Mouse (Mus musculus) bone marrow, adult 2 months (tissue): Measurements from ENCODE around the gene Kcnj4. TPM values are rescaled to one million over a fixed set of nuclear protein-coding genes. Genes with fewer than 3 reads are reported as not detected.

Source experiments
- H3K27ac ChIP-seq: fragments of 200-500 bp; 2 replicates; pipeline ENCODE4 v1.5.1; 2012; ENCODE audit warnings: low read depth, mild to moderate bottlenecking, control low read depth, inconsistent platforms, low read length; ENCODE audit not compliant: control insufficient read depth, poor library complexity, insufficient read depth
- H3K4me1 ChIP-seq: fragments of 200-500 bp; 2 replicates; pipeline ENCODE4 v1.6.1; 2011; ENCODE audit warnings: low read length; ENCODE audit not compliant: control insufficient read depth, insufficient read depth
- H3K4me3 ChIP-seq: fragments of 200-500 bp; replicated peaks from 2 replicates; pipeline ENCODE3; 2011; ENCODE audit warnings: mild to moderate bottlenecking, low read depth, low read length, control low read depth; ENCODE audit not compliant: control insufficient read depth
- CTCF ChIP-seq: fragments of 200-500 bp; IDR thresholded peaks from 2 replicates; pipeline ENCODE4 v1.5.1; 2011; ENCODE audit warnings: low read length, control low read depth; ENCODE audit not compliant: control insufficient read depth, insufficient read depth
- POLR2A ChIP-seq: fragments of 200-500 bp; IDR thresholded peaks from 2 replicates; pipeline ENCODE4 v1.6.1; 2011; ENCODE audit warnings: low read depth, mild to moderate bottlenecking, control low read depth, low read length, borderline replicate concordance; ENCODE audit not compliant: control insufficient read depth
- WGBS: fragments of 180-500 bp; shearing (Covaris S2); methylation state at CpG from one replicate; pipeline ENCODE4 v1.1.7; 2018; 5-methylcytosine and 5-hydroxymethylcytosine counted together
- polyA plus RNA-seq: library from polyadenylated mRNA; stranded (reverse); fragments of >200 nt; gene quantifications from 2 replicates; pipeline ENCODE4 v1.2.4, GENCODE M21; 2011; ENCODE audit warnings: low replicate concordance; ENCODE audit not compliant: missing spikeins, insufficient read depth, insufficient read length

Gene Kcnj4
- polyA plus RNA-seq, 1 experiment = 2.1 TPM

- no peak; the same call in 1 of the 2 replicates for TF ChIP-seq POLR2A
- no peak for TF ChIP-seq CTCF
- no peak within 1 kb of the TSS for H3K27ac ChIP-seq
- H3K4me3 ChIP-seq = peak within 1 kb of the TSS; percentile 23
- no peaks in the 10 kb centered on the region; the same call in 1 of the 2 replicates for H3K4me1 ChIP-seq
- WGBS = 2% methylated on average over 24 of the region's 24 CpGs
These were observed 49.8 kb downstream of the Kcnj4 start, which contains the start of gene Csnk1e for GRCm38 (mm10) chr15:79455106-79455810. Gene Csnk1e, minus strand, starts transcription at chr15:79455566.

GRCm38 (mm10) chr15:79453831-79454230, 51.2 kb downstream of the Kcnj4 start:
- Histone ChIP-seq H3K27ac (no peak overlapping the region), H3K4me3 (no peak overlapping the region), H3K4me1 (no peaks in the 10 kb centered on the region; the same call in 1 of the 2 replicates)
- 79% methylated on average over 4 of the region's 4 CpGs for WGBS
- TF ChIP-seq POLR2A = no peak
- TF ChIP-seq CTCF = no peak

GRCm38 (mm10) chr15:79448041-79448440, 57.0 kb downstream of the Kcnj4 start:
- WGBS = 85% methylated on average over 3 of the region's 3 CpGs
- TF ChIP-seq POLR2A (no peak), CTCF (no peak)
- no peak overlapping the region for H3K4me3 ChIP-seq
- H3K4me1 ChIP-seq = no peaks in the 10 kb centered on the region; the same call in 1 of the 2 replicates
- no peak overlapping the region for H3K27ac ChIP-seq

GRCm38 (mm10) chr15:79445786-79446654, 59.0 kb downstream of the Kcnj4 start:
- no peak for TF ChIP-seq POLR2A
- no peak for TF ChIP-seq CTCF
- WGBS = 44% methylated on average over 8 of the region's 8 CpGs
- peak overlapping the region; percentile 62 for H3K27ac ChIP-seq
- no peaks in the 10 kb centered on the region; the same call in 1 of the 2 replicates for H3K4me1 ChIP-seq
- H3K4me3 ChIP-seq = no peak overlapping the region

- Histone ChIP-seq H3K4me1 (no peaks in the 10 kb centered on the region; the same call in 1 of the 2 replicates), H3K27ac (no peak overlapping the region), H3K4me3 (no peak overlapping the region)
- TF ChIP-seq POLR2A (no peak), CTCF (no peak)
- 68% methylated on average over 7 of the region's 7 CpGs for WGBS
These were observed 61.1 kb downstream of the Kcnj4 start for GRCm38 (mm10) chr15:79443856-79444410.

- H3K4me1 ChIP-seq = no peaks in the 10 kb centered on the region; the same call in 1 of the 2 replicates
- WGBS = 86% methylated on average over 9 of the region's 9 CpGs
- H3K4me3 ChIP-seq = no peak overlapping the region
- TF ChIP-seq CTCF (no peak), POLR2A (no peak)
- no peak overlapping the region; the same call in 1 of the 2 replicates for H3K27ac ChIP-seq
These were observed 62.0 kb downstream of the Kcnj4 start for GRCm38 (mm10) chr15:79442961-79443518.

- peak overlapping the region; percentile 75 for H3K27ac ChIP-seq
- no peaks in the 10 kb centered on the region; the same call in 1 of the 2 replicates for H3K4me1 ChIP-seq
- TF ChIP-seq POLR2A = no peak
- 24% methylated on average over 6 of the region's 6 CpGs for WGBS
- H3K4me3 ChIP-seq = peak overlapping the region; percentile 61
These were observed 62.8 kb downstream of the Kcnj4 start for GRCm38 (mm10) chr15:79442257-79442611.

- peak overlapping the region; percentile 88 for H3K27ac ChIP-seq
- under 1% methylated on average over 99 of the region's 107 CpGs for WGBS
- H3K4me1 ChIP-seq = no peaks in the 10 kb centered on the region; the same call in 1 of the 2 replicates
- peak overlapping the region; percentile 61 for H3K4me3 ChIP-seq
- TF ChIP-seq POLR2A = peak; percentile 5; the same call in 1 of the 2 replicates
- no peak for TF ChIP-seq CTCF
These were observed 63.4 kb downstream of the Kcnj4 start for GRCm38 (mm10) chr15:79441331-79442256.
